Mouse (Mus musculus) ES-Bruce4 (cell line): Measurements from ENCODE around the gene Omg.

Experiments used
- CTCF ChIP-seq: IDR thresholded peaks from one replicate; pipeline ENCODE4 v1.8.1; 2011; ENCODE audit warnings: low read depth, low read length
- EP300 ChIP-seq: IDR thresholded peaks from 2 replicates; pipeline ENCODE4 v1.6.1; 2011; ENCODE audit warnings: low read depth, low read length; ENCODE audit not compliant: insufficient read depth

DNA sequence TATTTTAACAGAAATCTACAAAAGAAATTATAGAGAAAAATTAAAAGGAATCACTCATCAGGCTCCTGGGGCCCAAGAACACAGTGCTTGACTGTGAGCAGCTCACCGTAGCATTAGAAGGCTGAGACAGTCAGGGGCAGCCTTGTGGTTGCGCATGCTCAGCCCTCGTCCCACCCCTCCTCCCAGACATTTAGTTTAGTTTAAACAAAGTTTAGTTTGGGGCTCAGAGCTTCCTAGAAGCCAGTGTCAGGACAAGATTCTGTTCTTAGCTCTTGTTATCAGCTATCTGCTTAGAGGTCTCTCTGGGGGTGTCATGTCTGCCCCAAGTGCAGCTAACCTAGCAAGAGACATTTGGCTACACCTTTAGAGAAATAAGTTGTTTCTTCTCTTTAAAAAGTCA, 24.7 kb upstream of the Omg start:
- no peak for TF ChIP-seq CTCF
- TF ChIP-seq EP300, result no peak
